Mouse (Mus musculus) myocyte (in vitro differentiated cells): ENCODE data around the gene Sh3glb1. TPM values are rescaled to one million over a fixed set of nuclear protein-coding genes. Genes with fewer than 3 reads are reported as not detected.
A peak's percentile ranks its signal among the peaks of the same experiment; 100 is the strongest.

ENCODE experiments used
- H3K27me3 ChIP-seq: one replicate; pipeline ENCODE4 v1.6.1; 2011; ENCODE audit not compliant: control insufficient read depth, insufficient read depth, insufficient read length
- H3K36me3 ChIP-seq: one replicate; pipeline ENCODE4 v1.6.1; 2011; ENCODE audit not compliant: control insufficient read depth, insufficient read depth
- H3K4me2 ChIP-seq: one replicate; pipeline ENCODE4 v1.6.1; 2011; ENCODE audit warnings: low read depth, control low read depth
- H3K4me3 ChIP-seq: one replicate; pipeline ENCODE4 v1.5.1; 2011; ENCODE audit warnings: mild to moderate bottlenecking, control low read depth, moderate library complexity
- H3K79me2 ChIP-seq: one replicate; pipeline ENCODE4 v1.6.1; 2011; ENCODE audit not compliant: control insufficient read depth, insufficient read depth
- H3ac ChIP-seq: one replicate; pipeline ENCODE4 v1.6.1; 2011; ENCODE audit not compliant: control insufficient read depth, insufficient read length
- CEBPB ChIP-seq: IDR thresholded peaks from 2 replicates; pipeline ENCODE4 v1.6.1; 2011; ENCODE audit warnings: mild to moderate bottlenecking, moderate library complexity; ENCODE audit not compliant: poor library complexity, insufficient read depth, severe bottlenecking
- E2F4 ChIP-seq: IDR thresholded peaks from one replicate; pipeline ENCODE4 v1.6.1; 2011; ENCODE audit warnings: mild to moderate bottlenecking, control low read depth, moderate library complexity; ENCODE audit not compliant: insufficient read depth
- MAX ChIP-seq: IDR thresholded peaks from one replicate; pipeline ENCODE4 v1.6.1; 2011; ENCODE audit warnings: low read depth, mild to moderate bottlenecking, control low read depth
- MYOD1 ChIP-seq, 3 experiments: IDR thresholded peaks; one replicate each; pipeline ENCODE4 v1.6.1; 2011; ENCODE audit warnings: control low read depth in 2 of 3, low read depth in 2 of 3, mild to moderate bottlenecking in 2 of 3, moderate library complexity in 1 of 3; ENCODE audit not compliant: insufficient read length in 2 of 3, control insufficient read depth in 1 of 3
- MYOG ChIP-seq, 3 experiments: IDR thresholded peaks; one replicate each; pipeline ENCODE4 v1.6.1; 2011; ENCODE audit warnings: control low read depth in 2 of 3, low read depth in 2 of 3, mild to moderate bottlenecking in 2 of 3; ENCODE audit not compliant: insufficient read length in 2 of 3, control insufficient read depth in 1 of 3, insufficient read depth in 1 of 3
- POLR2A ChIP-seq: IDR thresholded peaks from one replicate; pipeline ENCODE4 v1.6.1; 2011; ENCODE audit warnings: low read depth, mild to moderate bottlenecking, control low read depth, moderate library complexity; ENCODE audit not compliant: insufficient read length
- POLR2AphosphoS2 ChIP-seq: IDR thresholded peaks from one replicate; pipeline ENCODE4 v1.6.1; 2011; ENCODE audit warnings: low read depth, control low read depth; ENCODE audit not compliant: insufficient read length
- REST ChIP-seq: IDR thresholded peaks from one replicate; pipeline ENCODE4 v1.6.1; 2011; ENCODE audit warnings: mild to moderate bottlenecking, control low read depth, moderate library complexity; ENCODE audit not compliant: insufficient read depth, insufficient read length
- SRF ChIP-seq: IDR thresholded peaks from one replicate; pipeline ENCODE4 v1.6.1; 2011; ENCODE audit warnings: low read depth; ENCODE audit not compliant: control insufficient read depth, insufficient read length
- TCF12 ChIP-seq: IDR thresholded peaks from one replicate; pipeline ENCODE4 v1.6.1; 2011; ENCODE audit warnings: mild to moderate bottlenecking, control low read depth; ENCODE audit not compliant: poor library complexity, insufficient read depth, severe bottlenecking
- TCF3 ChIP-seq: IDR thresholded peaks from one replicate; pipeline ENCODE4 v1.6.1; 2011; ENCODE audit warnings: low read depth, control low read depth; ENCODE audit not compliant: insufficient read length
- USF1 ChIP-seq: IDR thresholded peaks from one replicate; pipeline ENCODE4 v1.6.1; 2011; ENCODE audit warnings: low read depth, mild to moderate bottlenecking, control low read depth, moderate library complexity
- polyA plus RNA-seq: library from polyadenylated mRNA; unstranded; fragments of >200 nt; fragmentation: generic; extraction: Trizol; gene quantifications from one replicate; pipeline ENCODE4 v1.2.1, GENCODE M21; 2012; ENCODE audit warnings: missing spikeins

The Sh3glb1 gene
- polyA plus RNA-seq, 1 experiment: 288 TPM

DNA sequence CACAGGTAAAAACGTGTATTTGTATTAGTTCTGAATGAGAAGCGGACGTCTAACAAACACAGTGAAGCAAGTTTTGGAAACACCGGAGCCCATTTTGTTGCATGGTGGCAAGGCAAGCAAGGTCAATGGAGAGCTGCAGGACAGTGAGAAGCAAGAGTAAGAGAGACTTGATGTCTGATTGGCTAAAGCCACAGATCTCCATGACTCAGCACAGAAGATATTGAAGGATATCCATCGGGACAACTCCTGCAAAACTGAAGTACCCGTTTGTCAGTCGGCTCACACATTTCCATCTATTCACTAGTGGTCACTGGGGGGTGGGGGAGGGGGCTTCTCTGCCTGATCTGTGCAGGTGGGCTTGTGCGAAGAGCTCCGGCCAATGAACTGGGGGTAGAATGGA is 52.1 kb downstream of the Sh3glb1 start:
- H3K27me3 ChIP-seq: no peaks in the 10 kb centered on the region
- no peak overlapping the region for H3ac ChIP-seq
- no peaks in the 10 kb centered on the region for H3K36me3 ChIP-seq
- no peak overlapping the region for H3K4me3 ChIP-seq
- H3K79me2 ChIP-seq: no peaks in the 10 kb centered on the region
- no peak overlapping the region for H3K4me2 ChIP-seq
- TF ChIP-seq TCF3: no peak
- no peak for TF ChIP-seq POLR2A
- no peak for TF ChIP-seq MAX
- TF ChIP-seq POLR2AphosphoS2: no peak
- no peak for TF ChIP-seq SRF
- no peak for TF ChIP-seq E2F4
- TF ChIP-seq MYOG (IDR thresholded peaks at IDR 0.05; ENCODE audit: control insufficient read depth in 1 of 3, insufficient read depth in 1 of 3, insufficient read length in 2 of 3, low read depth in 2 of 3): no peak
- TF ChIP-seq MYOD1 (IDR thresholded peaks at IDR 0.05; ENCODE audit: control insufficient read depth in 1 of 3, insufficient read length in 2 of 3, low read depth in 2 of 3): no peak
- TF ChIP-seq CEBPB: no peak
- no peak for TF ChIP-seq USF1
- no peak for TF ChIP-seq REST
- TF ChIP-seq TCF12: no peak

DNA sequence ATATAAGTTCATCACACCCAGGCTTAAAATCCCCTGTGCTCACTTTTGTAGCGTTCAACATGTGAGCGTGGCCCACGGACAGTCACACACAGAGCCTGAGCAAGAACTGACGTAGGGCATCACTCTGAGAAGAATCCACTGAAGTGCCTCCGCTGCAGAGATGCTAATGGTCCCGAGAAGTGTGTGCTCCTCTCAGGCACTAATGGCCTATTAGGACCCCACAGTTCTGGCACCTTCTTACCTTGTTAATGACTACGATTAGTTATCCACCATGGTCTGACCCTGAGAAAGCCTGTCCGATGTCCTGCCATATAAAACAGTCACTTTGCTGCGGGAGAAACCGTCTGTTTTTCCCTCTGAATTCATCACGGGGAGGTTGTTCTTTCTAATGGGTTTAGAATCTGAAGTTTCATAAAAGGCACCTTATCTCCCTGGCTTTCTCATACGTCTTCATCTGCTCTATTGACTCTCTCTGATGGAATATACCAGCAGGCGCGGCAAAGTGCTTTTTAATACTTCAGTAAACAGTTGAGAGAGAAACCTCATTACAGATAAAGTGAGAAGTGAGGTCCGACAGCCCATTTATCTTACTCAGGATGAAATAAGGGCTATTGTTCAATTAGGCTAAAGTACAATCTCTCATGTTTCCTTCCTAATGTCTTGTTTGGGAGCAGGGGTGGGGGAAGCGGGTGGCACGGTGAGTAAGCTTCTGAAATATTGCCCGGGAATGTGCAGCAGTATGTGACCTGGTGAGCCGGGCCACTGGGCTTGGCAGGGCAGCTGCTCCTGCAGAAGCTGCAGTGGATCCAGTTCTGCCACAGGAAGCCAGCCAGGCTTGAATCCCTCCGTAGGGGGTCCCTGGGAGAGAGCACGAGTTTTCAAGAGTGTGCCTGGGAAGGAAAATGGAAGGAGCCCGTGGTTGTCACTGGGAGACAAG is 55.5 kb downstream of the Sh3glb1 start:
- no peaks in the 10 kb centered on the region for H3K79me2 ChIP-seq
- no peak overlapping the region for H3ac ChIP-seq
- H3K36me3 ChIP-seq: no peaks in the 10 kb centered on the region
- H3K4me3 ChIP-seq: no peak overlapping the region
- peak overlapping the region; percentile 66 for H3K4me2 ChIP-seq
- TF ChIP-seq MYOG (IDR thresholded peaks at IDR 0.05; ENCODE audit: control insufficient read depth in 1 of 3, insufficient read depth in 1 of 3, insufficient read length in 2 of 3, low read depth in 2 of 3) (peak; percentile 89 to 99 (median 94)), SRF (no peak), MYOD1 (IDR thresholded peaks at IDR 0.05; ENCODE audit: control insufficient read depth in 1 of 3, insufficient read length in 2 of 3, low read depth in 2 of 3) (peak; percentile 55 to 96 (median 93)), POLR2A (peak; percentile 37), E2F4 (no peak), TCF12 (peak; percentile 70), CEBPB (peak; percentile 9; the same call in 1 of the 2 replicates), TCF3 (peak; percentile 92)
- H3K27me3 ChIP-seq: no peaks in the 10 kb centered on the region

DNA sequence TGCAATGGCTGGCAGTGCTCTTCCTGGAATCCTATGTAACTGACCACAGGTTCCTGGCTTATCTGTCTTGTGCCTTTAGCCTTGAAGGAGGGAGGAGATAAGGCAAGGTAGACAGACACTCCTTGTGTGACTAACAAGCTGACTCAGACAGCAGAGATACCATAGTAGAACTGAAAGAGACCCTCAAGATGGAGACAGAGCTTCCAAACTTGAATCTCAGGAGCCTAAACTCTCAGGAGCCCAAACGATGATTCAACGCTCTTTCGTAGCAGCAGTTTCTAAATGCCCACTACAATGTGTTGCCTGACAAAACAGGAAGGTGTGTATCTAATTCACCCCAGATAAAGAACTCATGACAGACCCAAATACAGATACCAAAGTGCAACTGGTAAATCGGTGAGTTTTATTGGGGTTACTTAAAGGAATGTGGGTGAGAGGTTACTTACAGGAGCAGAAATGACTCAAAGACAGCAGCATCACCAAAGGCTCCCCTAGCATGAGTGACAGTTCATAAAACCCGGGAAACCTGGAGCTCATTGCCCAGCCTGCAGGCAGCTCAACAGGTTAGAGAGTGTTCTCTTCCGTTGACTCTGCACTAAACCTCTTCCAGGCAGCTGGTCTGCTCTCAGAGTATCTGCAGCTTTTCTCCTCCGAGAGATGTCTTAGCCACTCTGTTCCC is 56.6 kb downstream of the Sh3glb1 start:
- Histone ChIP-seq H3K27me3 (no peaks in the 10 kb centered on the region), H3K4me2 (no peak overlapping the region), H3K36me3 (no peaks in the 10 kb centered on the region), H3K79me2 (no peaks in the 10 kb centered on the region), H3ac (no peak overlapping the region), H3K4me3 (no peak overlapping the region)
- TF ChIP-seq MYOD1 (IDR thresholded peaks at IDR 0.05; ENCODE audit: control insufficient read depth in 1 of 3, insufficient read length in 2 of 3, low read depth in 2 of 3) (no peak), CEBPB (no peak), POLR2A (no peak), REST (no peak)

DNA sequence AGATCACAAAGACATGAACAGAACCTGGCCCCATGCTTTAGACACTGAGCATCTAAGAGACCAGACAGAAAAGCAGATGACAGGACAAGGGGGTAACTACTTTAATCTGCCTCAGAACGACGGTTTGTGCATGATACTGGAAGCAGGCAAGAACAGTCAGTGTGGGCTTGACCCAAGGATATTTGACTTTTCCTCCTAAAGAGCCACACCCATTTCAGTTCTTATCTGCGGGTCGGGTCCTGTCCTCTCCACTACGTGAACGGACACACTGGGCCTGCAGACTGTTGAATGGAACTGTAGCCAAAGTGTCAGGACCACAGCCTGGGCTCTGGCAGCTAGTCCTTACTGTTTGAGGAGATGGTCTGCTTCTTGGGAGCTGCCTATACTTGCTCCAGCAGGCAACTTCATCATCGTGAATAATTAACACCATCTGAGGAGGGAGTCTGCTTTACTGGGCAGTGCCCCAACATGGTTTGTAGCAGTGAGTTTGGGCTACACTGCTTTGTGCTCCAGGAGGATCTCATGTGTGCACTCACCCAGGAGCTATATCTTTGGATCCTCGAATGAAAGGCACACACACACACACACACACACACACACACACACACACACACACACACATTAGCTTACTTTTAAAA is 57.8 kb downstream of the Sh3glb1 start:
- Histone ChIP-seq H3K27me3 (no peaks in the 10 kb centered on the region), H3K36me3 (no peaks in the 10 kb centered on the region), H3K4me3 (no peak overlapping the region), H3K4me2 (no peak overlapping the region), H3ac (no peak overlapping the region), H3K79me2 (no peaks in the 10 kb centered on the region)
- TF ChIP-seq TCF3: no peak
- no peak for TF ChIP-seq SRF
- TF ChIP-seq POLR2A: no peak
- TF ChIP-seq TCF12: no peak
- no peak for TF ChIP-seq E2F4
- no peak for TF ChIP-seq MYOG (IDR thresholded peaks at IDR 0.05; ENCODE audit: control insufficient read depth in 1 of 3, insufficient read depth in 1 of 3, insufficient read length in 2 of 3, low read depth in 2 of 3)
- no peak for TF ChIP-seq USF1
- no peak for TF ChIP-seq CEBPB
- no peak for TF ChIP-seq REST
- no peak for TF ChIP-seq MAX
- no peak for TF ChIP-seq POLR2AphosphoS2
- TF ChIP-seq MYOD1 (IDR thresholded peaks at IDR 0.05; ENCODE audit: control insufficient read depth in 1 of 3, insufficient read length in 2 of 3, low read depth in 2 of 3): no peak
